Mouse (Mus musculus) small intestine, adult 2 months (tissue): ENCODE results near the gene Fsd2. TPM values are rescaled to one million over a fixed set of nuclear protein-coding genes. Genes with fewer than 3 reads are reported as not detected.

Experiments used
- H3K27ac ChIP-seq: fragments of 200-500 bp; 2 replicates; pipeline ENCODE4 v1.5.1; 2012; ENCODE audit warnings: low read depth, low read length, control low read depth, inconsistent platforms; ENCODE audit not compliant: insufficient read depth
- H3K27me3 ChIP-seq: fragments of 200-500 bp; 2 replicates; pipeline ENCODE4 v1.6.1; 2012; ENCODE audit warnings: mild to moderate bottlenecking, moderate library complexity, low read length, inconsistent platforms; ENCODE audit not compliant: control insufficient read depth, insufficient read depth
- H3K36me3 ChIP-seq: fragments of 200-500 bp; 2 replicates; pipeline ENCODE4 v1.6.1; 2012; ENCODE audit warnings: mild to moderate bottlenecking, low read length, control low read depth, inconsistent platforms; ENCODE audit not compliant: control insufficient read depth, insufficient read depth
- H3K4me1 ChIP-seq: fragments of 200-500 bp; 2 replicates; pipeline ENCODE4 v1.6.1; 2012; ENCODE audit warnings: low read length, inconsistent platforms, mixed read lengths; ENCODE audit not compliant: control insufficient read depth, insufficient read depth, insufficient read length
- H3K4me3 ChIP-seq: fragments of 200-500 bp; 2 replicates; pipeline ENCODE4 v1.5.1; 2012; ENCODE audit warnings: low read depth, mild to moderate bottlenecking, control low read depth, inconsistent platforms, low read length, moderate library complexity
- CTCF ChIP-seq: fragments of 200-500 bp; IDR thresholded peaks from 2 replicates; pipeline ENCODE4 v1.5.1; 2012; ENCODE audit warnings: low read depth, mild to moderate bottlenecking, control low read depth, inconsistent platforms, low read length, moderate library complexity, mixed read lengths; ENCODE audit not compliant: insufficient replicate concordance, insufficient read length; ENCODE audit errors: extremely low read depth
- POLR2A ChIP-seq: fragments of 200-500 bp; IDR thresholded peaks from 2 replicates; pipeline ENCODE4 v1.6.1; 2012; ENCODE audit warnings: low read depth, mild to moderate bottlenecking, control low read depth, inconsistent platforms, low read length, moderate library complexity
- WGBS: fragments of 180-500 bp; shearing (Covaris S2); methylation state at CpG from one replicate; pipeline ENCODE4 v1.1.7; 2018; 5-methylcytosine and 5-hydroxymethylcytosine counted together
- polyA plus RNA-seq: library from polyadenylated mRNA; depleted of rRNA; stranded (reverse); fragments of >200 nt; gene quantifications from 2 replicates; pipeline ENCODE4 v1.2.3, GENCODE M21; 2012

Fsd2 gene
- polyA plus RNA-seq, 1 experiment = 0.08 TPM

GRCm38 (mm10) chr7:81572610-81573268, 6.0 kb upstream of the Fsd2 start:
- peak overlapping the region; percentile 78 for H3K27ac ChIP-seq
- H3K4me3 ChIP-seq = peak overlapping the region; percentile 13; the same call in 1 of the 2 replicates

DNA sequence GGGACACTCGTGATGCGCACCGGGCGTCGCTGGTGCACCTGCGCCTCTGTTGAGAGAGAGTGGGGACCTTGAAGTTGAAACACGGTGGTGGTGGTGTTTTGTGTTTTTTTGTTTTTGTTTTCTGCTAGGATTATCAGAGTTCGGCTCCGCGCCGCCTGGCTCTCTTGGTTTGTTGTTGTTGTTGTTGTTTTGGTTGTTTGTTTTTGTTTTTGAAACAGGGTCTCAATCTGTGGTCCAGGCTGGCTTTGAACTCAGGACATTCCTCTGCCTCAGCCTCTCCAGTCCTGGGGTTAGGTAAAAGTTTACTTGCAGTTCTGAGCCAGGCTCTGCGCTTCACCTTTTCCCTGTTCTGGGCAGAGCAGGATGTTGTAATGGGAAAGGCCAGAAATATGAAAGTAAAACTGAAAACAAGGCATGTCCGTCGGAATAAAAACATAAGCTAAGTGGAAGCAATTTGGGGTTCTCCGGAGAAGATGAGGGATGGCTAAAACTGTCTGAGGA, 5.2 kb upstream of the Fsd2 start:
- peaks cover 5% of the 10 kb centered on the region; the same call in 1 of the 2 replicates for H3K4me1 ChIP-seq
- peak overlapping the region; percentile 78 for H3K27ac ChIP-seq
- WGBS = 1% methylated on average over 15 of the region's 15 CpGs
- peaks cover 10% of the 10 kb centered on the region for H3K36me3 ChIP-seq
- H3K27me3 ChIP-seq = no peaks in the 10 kb centered on the region
- peak overlapping the region; percentile 69 for H3K4me3 ChIP-seq
- TF ChIP-seq POLR2A (no peak), CTCF (no peak)

More at GRCm38 (mm10) chr7:81572610-81573268, 6.0 kb upstream of the Fsd2 start:
- Histone ChIP-seq H3K27me3 (no peaks in the 10 kb centered on the region), H3K4me1 (peaks cover 5% of the 10 kb centered on the region; the same call in 1 of the 2 replicates), H3K36me3 (peaks cover 13% of the 10 kb centered on the region)
- WGBS = 36% methylated on average over 6 of the region's 6 CpGs
- TF ChIP-seq POLR2A (no peak), CTCF (no peak)

- Histone ChIP-seq H3K27ac (peak within 1 kb of the TSS; percentile 78), H3K4me1 (peaks cover 5% of the 10 kb centered on the region; the same call in 1 of the 2 replicates), H3K27me3 (no peaks in the 10 kb centered on the region), H3K4me3 (peak within 1 kb of the TSS; percentile 69), H3K36me3 (peaks cover 10% of the 10 kb centered on the region)
- no peak for TF ChIP-seq CTCF
- peak; percentile 99 for TF ChIP-seq POLR2A
- under 1% methylated on average over 96 of the region's 96 CpGs for WGBS
Measured at GRCm38 (mm10) chr7:81571108-81571940, 4.6 kb upstream of the Fsd2 start, which contains the start of gene Whamm. TSS of gene Whamm (plus strand) at chr7:81571266.

- no peak overlapping the region for H3K27ac ChIP-seq
- H3K4me1 ChIP-seq = peaks cover 5% of the 10 kb centered on the region; the same call in 1 of the 2 replicates
- peaks cover 7% of the 10 kb centered on the region for H3K36me3 ChIP-seq
- no peak for TF ChIP-seq CTCF
- no peak for TF ChIP-seq POLR2A
- no peaks in the 10 kb centered on the region for H3K27me3 ChIP-seq
- 0 out of 2 replicates have a peak overlapping the region, but pooled peaks have one; percentile 69 for H3K4me3 ChIP-seq
- 2% methylated on average over 5 of the region's 5 CpGs for WGBS
Measured at GRCm38 (mm10) chr7:81570752-81571107, 4.0 kb upstream of the Fsd2 start.

GRCm38 (mm10) chr7:81570271-81570670, 3.5 kb upstream of the Fsd2 start:
- Histone ChIP-seq H3K4me3 (no peak overlapping the region), H3K36me3 (peaks cover 5% of the 10 kb centered on the region), H3K27ac (no peak overlapping the region), H3K4me1 (peaks cover 5% of the 10 kb centered on the region; the same call in 1 of the 2 replicates), H3K27me3 (no peaks in the 10 kb centered on the region)
- TF ChIP-seq POLR2A (no peak), CTCF (no peak)
- 76% methylated on average over 3 of the region's 3 CpGs for WGBS

GRCm38 (mm10) chr7:81569851-81570250, 3.1 kb upstream of the Fsd2 start:
- H3K4me1 ChIP-seq = peaks cover 5% of the 10 kb centered on the region; the same call in 1 of the 2 replicates
- 95% methylated on average over 1 of the region's 1 CpGs for WGBS
- H3K4me3 ChIP-seq = no peak overlapping the region
- no peak overlapping the region for H3K27ac ChIP-seq
- H3K27me3 ChIP-seq = no peaks in the 10 kb centered on the region
- TF ChIP-seq POLR2A = no peak
- no peak for TF ChIP-seq CTCF
- H3K36me3 ChIP-seq = peaks cover 1% of the 10 kb centered on the region
